Mouse (Mus musculus): ENCODE results near the gene Mroh2a.

GRCm38 (mm10) chr1:88249596-88249995 is 22.8 kb downstream of the Mroh2a start:
- TF ChIP-seq CTCF (IDR thresholded peaks at IDR 0.05; ENCODE audit: low read depth, low read length) (no peak), POLR2A (IDR thresholded peaks at IDR 0.05; ENCODE audit: extremely low read depth, insufficient read depth, low read length) (no peak)

Data from liver, adult 2 months (tissue).